Mouse (Mus musculus) ES-CJ7 (cell line): ENCODE measurements around the gene Pepd.
"Not testable (repeated sequence)": the region's sequence is repeated elsewhere in the genome, so short reads cannot be mapped to it uniquely, and the experiment has no call there.

ENCODE experiments used
- DNase-seq: peaks from one replicate; pipeline ENCODE4 v3.0.0; 2011; ENCODE audit warnings: low read depth, low spot score

The Pepd gene

GRCm38 (mm10) chr7:34982372-34982771, 70.2 kb downstream of the Pepd start:
- not testable (repeated sequence) for DNase-seq

GRCm38 (mm10) chr7:34983702-34984475, 71.7 kb downstream of the Pepd start:
- no peak for DNase-seq

- no peak for DNase-seq
Measured at GRCm38 (mm10) chr7:34984526-34985133, 72.5 kb downstream of the Pepd start.

GRCm38 (mm10) chr7:34985216-34985615, 73.0 kb downstream of the Pepd start:
- no peak for DNase-seq

- DNase-seq: no peak
Measured at GRCm38 (mm10) chr7:34985646-34986045, 73.5 kb downstream of the Pepd start.

GRCm38 (mm10) chr7:34986575-34987150, 74.5 kb downstream of the Pepd start:
- DNase-seq: no peak

GRCm38 (mm10) chr7:34987258-34987657, 75.1 kb downstream of the Pepd start:
- DNase-seq: no peak

GRCm38 (mm10) chr7:34988488-34988887, 76.3 kb downstream of the Pepd start:
- no peak for DNase-seq

GRCm38 (mm10) chr7:34991731-34992246, 79.6 kb downstream of the Pepd start:
- DNase-seq: no peak

- DNase-seq: no peak
Measured at GRCm38 (mm10) chr7:34992766-34993165, 80.6 kb downstream of the Pepd start.

GRCm38 (mm10) chr7:34995872-34996662, 83.9 kb downstream of the Pepd start:
- DNase-seq: no peak

- peak; percentile 52 for DNase-seq
Measured at GRCm38 (mm10) chr7:35000839-35001238, 88.7 kb downstream of the Pepd start.

GRCm38 (mm10) chr7:35003171-35003737, 91.1 kb downstream of the Pepd start:
- no peak for DNase-seq

GRCm38 (mm10) chr7:35006661-35007060, 94.5 kb downstream of the Pepd start:
- DNase-seq: no peak

- no peak for DNase-seq
Measured at GRCm38 (mm10) chr7:35013228-35013627, 101.0 kb downstream of the Pepd start.

- DNase-seq: no peak
Measured at GRCm38 (mm10) chr7:35015252-35015651, 103.1 kb downstream of the Pepd start.

- no peak for DNase-seq
Measured at GRCm38 (mm10) chr7:35021365-35021764, 109.2 kb downstream of the Pepd start.

- DNase-seq: no peak
Measured at GRCm38 (mm10) chr7:35023251-35023650, 111.1 kb downstream of the Pepd start.

- DNase-seq: no peak
Measured at GRCm38 (mm10) chr7:35024426-35024825, 112.2 kb downstream of the Pepd start.

GRCm38 (mm10) chr7:35025409-35026275, 113.5 kb downstream of the Pepd start:
- peak; percentile 58 for DNase-seq

GRCm38 (mm10) chr7:35026276-35026630, 114.1 kb downstream of the Pepd start:
- DNase-seq: no peak
